Mouse (Mus musculus) right cerebral cortex, postnatal 10 days (tissue): ENCODE measurements around the gene Tnfrsf13b.
"Not testable (repeated sequence)": the region's sequence is repeated elsewhere in the genome, so short reads cannot be mapped to it uniquely, and the experiment has no call there.

Source experiments
- DNase-seq, 2 experiments: peaks; one replicate each; pipeline ENCODE4 v3.0.0; 2021; ENCODE audit warnings: low spot score in 2 of 2

Gene Tnfrsf13b

GRCm38 (mm10) chr11:61127421-61128055 is 983 bp downstream of the Tnfrsf13b start:
- no peak for DNase-seq

- DNase-seq: no peak
Observed at GRCm38 (mm10) chr11:61129305-61129704, 2.8 kb downstream of the Tnfrsf13b start.

GRCm38 (mm10) chr11:61130646-61131045 is 4.1 kb downstream of the Tnfrsf13b start:
- not testable (repeated sequence) for DNase-seq

- DNase-seq: no peak
Observed at GRCm38 (mm10) chr11:61132943-61133342, 6.4 kb downstream of the Tnfrsf13b start.

GRCm38 (mm10) chr11:61141693-61142092 is 15.1 kb downstream of the Tnfrsf13b start:
- DNase-seq: no peak

- no peak for DNase-seq
Observed at GRCm38 (mm10) chr11:61142262-61142661, 15.7 kb downstream of the Tnfrsf13b start.

GRCm38 (mm10) chr11:61142941-61143530 is 16.5 kb downstream of the Tnfrsf13b start:
- no peak for DNase-seq

GRCm38 (mm10) chr11:61143564-61144469 is 17.3 kb downstream of the Tnfrsf13b start:
- DNase-seq: no peak

- DNase-seq: no peak
Observed at GRCm38 (mm10) chr11:61145551-61145950, 19.0 kb downstream of the Tnfrsf13b start.

GRCm38 (mm10) chr11:61146645-61147299 is 20.2 kb downstream of the Tnfrsf13b start:
- no peak for DNase-seq

GRCm38 (mm10) chr11:61147300-61147683 is 20.7 kb downstream of the Tnfrsf13b start:
- DNase-seq: peak; percentile 46 to 56

- no peak for DNase-seq
Observed at GRCm38 (mm10) chr11:61150233-61151001, 23.9 kb downstream of the Tnfrsf13b start.

- DNase-seq: peak; percentile 60 to 63
Observed at GRCm38 (mm10) chr11:61155727-61156126, 29.2 kb downstream of the Tnfrsf13b start.

- DNase-seq: no peak
Observed at GRCm38 (mm10) chr11:61158141-61158540, 31.6 kb downstream of the Tnfrsf13b start.

- DNase-seq: no peak
Observed at GRCm38 (mm10) chr11:61159796-61160732, 33.5 kb downstream of the Tnfrsf13b start.

- no peak for DNase-seq
Observed at GRCm38 (mm10) chr11:61161121-61161520, 34.6 kb downstream of the Tnfrsf13b start.

- no peak for DNase-seq
Observed at GRCm38 (mm10) chr11:61162776-61163175, 36.2 kb downstream of the Tnfrsf13b start.

- no peak for DNase-seq
Observed at GRCm38 (mm10) chr11:61163341-61163740, 36.8 kb downstream of the Tnfrsf13b start.

- no peak for DNase-seq
Observed at GRCm38 (mm10) chr11:61164366-61164765, 37.8 kb downstream of the Tnfrsf13b start.

- no peak for DNase-seq
Observed at GRCm38 (mm10) chr11:61164881-61165280, 38.3 kb downstream of the Tnfrsf13b start.
